Mouse (Mus musculus) right cerebral cortex, adult 18-20 months (tissue): ENCODE data around the gene Lrrc17.
"Not testable (repeated sequence)": the region's sequence is repeated elsewhere in the genome, so short reads cannot be mapped to it uniquely, and the experiment has no call there.

ENCODE experiments used
- DNase-seq: peaks from one replicate; pipeline ENCODE4 v3.0.0; 2022; ENCODE audit warnings: mixed read lengths

Lrrc17 gene

GRCm38 (mm10) chr5:21544821-21545220, 1.5 kb downstream of the Lrrc17 start:
- DNase-seq: no peak

- DNase-seq: no peak
Observed at GRCm38 (mm10) chr5:21545227-21545626, 1.9 kb downstream of the Lrrc17 start.

- DNase-seq: no peak
Observed at GRCm38 (mm10) chr5:21545786-21546185, 2.4 kb downstream of the Lrrc17 start.

- DNase-seq: no peak
Observed at GRCm38 (mm10) chr5:21547005-21547404, 3.6 kb downstream of the Lrrc17 start.

- no peak for DNase-seq
Observed at GRCm38 (mm10) chr5:21553685-21554084, 10.3 kb downstream of the Lrrc17 start.

GRCm38 (mm10) chr5:21554732-21555131, 11.4 kb downstream of the Lrrc17 start:
- DNase-seq: no peak

- no peak for DNase-seq
Observed at GRCm38 (mm10) chr5:21556502-21556901, 13.1 kb downstream of the Lrrc17 start.

GRCm38 (mm10) chr5:21563936-21564335, 20.6 kb downstream of the Lrrc17 start:
- DNase-seq: no peak

- peak; percentile 49 for DNase-seq
Observed at GRCm38 (mm10) chr5:21565392-21566065, 22.2 kb downstream of the Lrrc17 start.

GRCm38 (mm10) chr5:21567784-21568183, 24.4 kb downstream of the Lrrc17 start:
- no peak for DNase-seq

- DNase-seq: peak; percentile 23
Observed at GRCm38 (mm10) chr5:21572764-21573416, 29.5 kb downstream of the Lrrc17 start.

GRCm38 (mm10) chr5:21574386-21575209, 31.2 kb downstream of the Lrrc17 start:
- DNase-seq: no peak

- no peak for DNase-seq
Observed at GRCm38 (mm10) chr5:21575210-21575550, 31.8 kb downstream of the Lrrc17 start.

- DNase-seq: no peak
Observed at GRCm38 (mm10) chr5:21578136-21578535, 34.8 kb downstream of the Lrrc17 start.

GRCm38 (mm10) chr5:21586763-21587162, 43.4 kb downstream of the Lrrc17 start:
- DNase-seq: no peak

- no peak for DNase-seq
Observed at GRCm38 (mm10) chr5:21587683-21588082, 44.3 kb downstream of the Lrrc17 start.

- DNase-seq: no peak
Observed at GRCm38 (mm10) chr5:21588220-21588619, 44.9 kb downstream of the Lrrc17 start.

GRCm38 (mm10) chr5:21592106-21592505, 48.7 kb downstream of the Lrrc17 start:
- DNase-seq: no peak

GRCm38 (mm10) chr5:21593201-21593709, 49.9 kb downstream of the Lrrc17 start:
- no peak for DNase-seq

GRCm38 (mm10) chr5:21599536-21599935, 56.2 kb downstream of the Lrrc17 start:
- DNase-seq: not testable (repeated sequence)

GRCm38 (mm10) chr5:21599961-21600360, 56.6 kb downstream of the Lrrc17 start:
- no peak for DNase-seq

GRCm38 (mm10) chr5:21605936-21606335, 62.6 kb downstream of the Lrrc17 start:
- DNase-seq: no peak
